Mouse (Mus musculus) adrenal gland, postnatal 14 days (tissue): Measurements from ENCODE around the gene Gm10959. TPM values are rescaled to one million over a fixed set of nuclear protein-coding genes. Genes with fewer than 3 reads are reported as not detected.

ENCODE experiments used
- DNase-seq: peaks from one replicate; pipeline ENCODE4 v3.0.0; 2021; ENCODE audit warnings: mixed read lengths
- total RNA-seq: library from RNA; stranded (reverse); gene quantifications from 2 replicates; pipeline ENCODE4 v1.2.3, GENCODE M21; 2021

Gene Gm10959
- total RNA-seq, 1 experiment from 2014 or later: not detected

DNA sequence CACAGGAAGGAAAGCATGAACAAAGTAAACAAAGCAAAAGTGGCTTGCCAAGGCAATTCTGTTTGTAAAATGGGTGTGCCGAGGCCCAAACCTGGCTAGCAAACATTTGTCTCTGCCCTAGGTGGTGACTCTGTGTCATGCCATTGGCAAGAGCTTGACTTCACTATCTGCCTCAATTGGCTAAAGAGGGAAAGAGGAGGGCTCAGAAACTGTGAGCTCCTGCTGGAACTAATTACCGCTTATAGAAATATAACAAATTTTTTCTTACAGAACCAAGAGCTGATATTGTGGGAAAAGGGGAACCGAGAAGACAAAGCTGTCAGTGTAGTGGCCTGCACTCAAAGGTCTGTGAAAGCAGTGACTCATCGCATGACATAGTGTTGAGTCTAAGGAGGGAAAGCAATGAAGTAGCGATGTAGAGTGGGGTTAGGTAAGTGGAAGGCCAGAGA is 30.8 kb downstream of the Gm10959 start:
- DNase-seq: no peak

DNA sequence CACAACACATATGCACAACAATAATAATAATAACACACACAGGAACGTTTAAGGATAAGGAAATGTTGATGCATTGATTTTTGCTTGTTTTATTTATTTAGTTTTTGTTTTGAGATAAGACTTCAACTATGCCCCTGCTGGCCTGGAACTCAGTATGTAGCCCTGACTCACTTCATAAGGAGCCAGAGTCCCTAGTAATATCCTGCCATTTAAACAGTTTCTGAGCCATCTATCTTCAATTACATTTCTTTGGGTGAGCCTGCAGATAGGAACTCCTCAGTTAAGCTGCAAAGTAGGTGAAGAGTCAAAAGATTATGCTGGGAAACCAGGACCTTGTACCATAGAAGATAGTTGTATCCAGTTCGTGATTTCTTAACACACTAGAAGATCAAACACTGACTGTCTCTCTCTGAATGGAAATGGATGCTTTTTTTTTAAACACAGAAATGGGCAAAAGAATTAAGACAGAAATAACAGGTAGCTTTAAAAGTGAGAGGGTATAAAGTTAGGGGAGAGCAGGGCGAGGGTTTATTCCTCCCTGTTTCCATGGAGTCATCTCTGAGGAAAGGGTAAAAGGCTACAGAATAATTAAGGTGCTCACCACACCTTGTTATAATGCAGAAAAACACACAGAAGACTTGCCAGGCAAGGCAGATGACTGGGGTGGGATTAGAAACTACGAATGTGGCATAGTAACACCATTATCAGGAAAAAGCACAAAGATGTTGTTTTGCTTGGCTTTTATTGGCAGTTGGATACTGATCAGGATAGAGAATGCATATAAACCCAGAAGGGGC is 31.5 kb downstream of the Gm10959 start:
- no peak for DNase-seq

DNA sequence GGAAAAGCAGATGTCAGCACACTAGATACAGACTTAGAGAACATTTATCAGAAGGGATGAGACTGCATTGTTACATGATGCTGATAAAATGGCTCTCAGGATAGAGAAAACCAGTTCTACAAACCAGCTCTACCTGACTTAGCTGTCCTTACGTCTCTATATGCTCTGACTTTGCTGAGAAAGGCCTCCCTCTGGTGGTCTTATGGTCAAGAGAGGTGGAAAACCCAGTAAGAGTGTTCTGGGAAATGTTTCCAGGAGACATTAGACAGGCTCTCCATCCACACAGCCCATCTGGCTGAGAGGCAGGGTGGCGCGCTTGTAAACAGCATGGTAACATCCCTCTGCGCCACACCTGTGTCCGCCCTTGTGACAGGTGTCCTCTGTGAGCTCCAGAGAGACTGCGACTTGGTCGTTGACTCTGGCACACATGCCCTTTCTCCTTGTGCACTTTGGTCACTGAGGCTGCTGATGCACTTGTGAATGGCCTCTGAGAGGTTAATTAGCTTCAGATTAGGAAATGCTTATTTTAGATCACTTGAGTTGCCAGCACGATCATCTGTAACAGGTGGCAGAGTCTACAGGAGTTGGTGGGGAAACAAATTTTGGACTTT is 40.4 kb downstream of the Gm10959 start:
- no peak for DNase-seq

DNA sequence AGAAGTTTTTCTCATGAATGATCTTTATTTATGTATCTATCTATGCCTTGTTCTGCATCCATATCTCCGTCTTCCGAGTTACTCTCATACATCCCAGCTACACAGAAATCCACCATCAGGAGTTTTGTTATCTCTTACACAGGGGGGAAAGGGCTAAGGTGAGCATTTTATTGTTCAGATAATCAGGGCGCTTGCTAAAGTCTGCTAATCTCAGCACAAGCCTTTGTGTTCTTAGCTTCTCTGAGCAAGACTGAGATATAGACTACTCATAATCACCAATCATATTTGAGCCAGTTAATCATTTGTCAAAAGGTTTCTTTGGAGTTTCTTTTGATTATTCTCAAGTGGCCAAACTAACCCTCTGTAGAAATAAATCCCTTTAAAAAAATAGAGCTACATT is 41.6 kb downstream of the Gm10959 start:
- DNase-seq: no peak

DNA sequence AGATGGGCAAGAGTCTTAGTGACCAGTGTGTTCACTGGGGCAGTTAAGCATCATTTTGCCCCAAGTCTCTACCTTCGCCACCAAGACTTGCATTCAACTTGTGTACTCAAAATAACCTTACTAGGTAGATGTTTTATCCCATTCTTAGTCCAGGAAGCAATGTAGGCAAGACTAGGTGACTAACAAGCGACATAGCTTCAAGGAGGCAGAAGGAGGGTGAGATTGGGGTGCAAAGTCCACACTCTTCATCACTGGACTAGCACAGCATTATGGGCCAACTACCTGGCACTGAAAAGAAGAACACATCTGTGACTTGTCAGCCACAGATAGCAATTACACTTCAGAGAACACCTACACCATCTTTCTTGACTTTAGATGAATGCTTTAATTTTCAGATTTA is 42.3 kb downstream of the Gm10959 start:
- DNase-seq: no peak

DNA sequence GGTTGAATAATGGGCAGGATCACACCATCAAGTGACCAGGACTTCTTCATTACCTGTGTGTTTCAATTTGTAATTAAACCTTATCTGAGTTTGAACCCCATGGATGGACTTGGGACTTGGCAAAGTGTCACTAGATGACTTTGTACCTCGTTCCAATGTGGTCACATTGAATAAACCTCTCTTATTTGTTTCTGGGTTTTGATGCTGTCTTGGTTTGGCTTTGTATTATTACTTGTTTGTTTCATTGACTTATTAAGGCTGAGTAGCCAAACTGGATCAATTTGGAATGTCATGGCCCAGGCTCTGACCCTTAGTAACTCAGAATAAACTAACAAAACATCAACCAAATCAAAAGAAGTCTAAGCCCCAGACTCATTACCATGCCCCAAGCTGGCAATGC is 47.6 kb downstream of the Gm10959 start:
- no peak for DNase-seq

DNA sequence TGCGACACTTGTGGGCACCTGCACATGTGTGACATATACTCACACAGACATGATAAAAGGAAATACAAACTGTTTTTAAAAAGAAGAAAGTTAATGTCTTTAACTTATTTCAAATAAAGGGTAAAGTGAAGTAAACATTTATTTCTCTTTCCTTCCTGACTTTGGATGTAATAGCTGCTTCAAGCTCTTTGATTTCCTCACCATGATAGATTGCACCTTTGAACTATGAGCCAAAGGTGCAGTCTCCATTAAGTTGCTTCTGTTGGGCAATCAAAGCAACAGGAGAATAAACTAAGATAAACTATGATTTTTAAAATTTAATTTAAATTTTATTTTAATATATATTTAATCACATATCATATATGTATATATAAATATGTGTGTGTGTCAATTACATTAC is 50.9 kb downstream of the Gm10959 start:
- no peak for DNase-seq

DNA sequence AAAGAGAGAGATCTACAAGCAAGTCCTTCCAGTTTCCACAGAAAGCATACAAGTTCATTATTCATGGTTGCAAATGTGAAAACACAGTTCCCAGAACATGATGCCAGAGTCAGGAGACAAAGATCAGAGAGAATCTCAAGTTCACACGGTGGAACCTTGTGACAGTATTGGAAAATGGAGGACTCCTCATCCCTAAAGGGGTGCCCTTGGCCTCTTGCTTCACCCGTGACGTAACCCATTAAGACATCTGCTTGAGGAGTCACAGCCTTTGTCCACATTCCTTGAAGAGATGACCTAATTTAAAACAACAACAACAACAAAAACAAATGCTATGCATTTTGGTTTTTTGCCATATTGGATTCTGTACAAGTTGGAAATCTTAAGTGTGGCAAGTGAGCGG is 54.1 kb downstream of the Gm10959 start:
- peak; percentile 23 for DNase-seq

Other genes with a start within 250 kb of the Gm10959 start
- 27.9 and 31.4 TPM in 2 replicates for gene Pde5a, start 190.4 kb downstream of the Gm10959 start, total RNA-seq
- 0.68 and 7.3 TPM in 2 replicates for gene Fabp2, start 24.3 kb downstream of the Gm10959 start, total RNA-seq
- gene 1810037I17Rik, start 4.8 kb upstream of the Gm10959 start, total RNA-seq: 52.0 and 54.5 TPM in 2 replicates
- 23.5 and 26.6 TPM in 2 replicates for gene Usp53, start 65.2 kb upstream of the Gm10959 start, total RNA-seq
- not detected in 2 replicates for gene Myoz2, start 115.7 kb upstream of the Gm10959 start, total RNA-seq